Mouse (Mus musculus) liver, embryonic 11.5 days (tissue): ENCODE results near the gene Fzr1. TPM values are rescaled to one million over a fixed set of nuclear protein-coding genes. Genes with fewer than 3 reads are reported as not detected.

Source experiments
- ATAC-seq: fragments of 200-750 bp; cut with Nextera tagmentation; replicated peaks from 2 replicates; pipeline ENCODE4 v1.8.0; 2017; ENCODE audit warnings: moderate number of reproducible peaks, mild to moderate bottlenecking, moderate TSS enrichment, moderate library complexity; ENCODE audit not compliant: low FRiP score
- DNase-seq: peaks from one replicate; pipeline ENCODE4 v3.0.0-alpha.2; 2017; ENCODE audit warnings: low spot score
- H3K27ac ChIP-seq: fragments of 300-500 bp; sonication (generic); 2 replicates; pipeline ENCODE4 v1.5.1; 2014; ENCODE audit warnings: mild to moderate bottlenecking, low read depth, low read length, control low read depth
- H3K27me3 ChIP-seq: fragments of 300-500 bp; sonication (generic); replicated peaks from 2 replicates; pipeline ENCODE4 v1.6.1; 2014; ENCODE audit warnings: low read length, mixed read lengths; ENCODE audit not compliant: control insufficient read depth, insufficient read depth
- H3K36me3 ChIP-seq: fragments of 300-500 bp; sonication (generic); 2 replicates; pipeline ENCODE4 v1.6.1; 2014; ENCODE audit warnings: mild to moderate bottlenecking, low read length, moderate library complexity, mixed read lengths; ENCODE audit not compliant: control insufficient read depth, insufficient read depth
- H3K4me1 ChIP-seq: fragments of 300-500 bp; sonication (generic); replicated peaks from 2 replicates; pipeline ENCODE4 v1.6.1; 2014; ENCODE audit warnings: low read length, mixed read lengths; ENCODE audit not compliant: control insufficient read depth, insufficient read depth
- H3K4me2 ChIP-seq: fragments of 300-500 bp; sonication (generic); 2 replicates; pipeline ENCODE4 v1.6.1; 2014; ENCODE audit warnings: mild to moderate bottlenecking, control low read depth, moderate library complexity
- H3K4me3 ChIP-seq: fragments of 300-500 bp; sonication (generic); 2 replicates; pipeline ENCODE4 v1.5.1; 2014; ENCODE audit warnings: low read depth, low read length, control low read depth
- H3K9ac ChIP-seq: fragments of 300-500 bp; sonication (generic); 2 replicates; pipeline ENCODE4 v1.6.1; 2014; ENCODE audit warnings: low read depth, low read length, control low read depth
- H3K9me3 ChIP-seq: fragments of 300-500 bp; sonication (generic); 2 replicates; pipeline ENCODE4 v1.6.1; 2016; ENCODE audit warnings: low read length, inconsistent platforms, mixed read lengths; ENCODE audit not compliant: control insufficient read depth
- WGBS: fragments of 180-500 bp; shearing (Covaris S2); extraction: QIAGEN DNeasy Blood & Tissue Kit; methylation state at CpG from one replicate; pipeline ENCODE4 v1.1.7; 2014; 5-methylcytosine and 5-hydroxymethylcytosine counted together
- polyA plus RNA-seq: library from polyadenylated mRNA; unstranded; fragments of >200 nt; fragmentation: Nextera tagmentation; extraction: Ambion mirVana; gene quantifications from 2 replicates; pipeline ENCODE4 v1.2.1, GENCODE M21; 2014

Gene Fzr1
- polyA plus RNA-seq, 1 experiment from 2014 or later: 74.0 TPM

- Histone ChIP-seq H3K4me1 (peaks cover 89% of the 10 kb centered on the region), H3K4me2 (no peak overlapping the region), H3K27me3 (peaks cover 8% of the 10 kb centered on the region), H3K4me3 (no peak overlapping the region), H3K36me3 (no peaks in the 10 kb centered on the region; the same call in 1 of the 2 replicates), H3K27ac (peak overlapping the region; percentile 25; the same call in 1 of the 2 replicates), H3K9ac (no peak overlapping the region), H3K9me3 (no peaks in the 10 kb centered on the region)
- ATAC-seq: no peak
- DNase-seq: no peak
- 70% methylated on average over 16 of the region's 16 CpGs for WGBS
These were observed 34.4 kb upstream of the Fzr1 start for GRCm38 (mm10) chr10:81412586-81413309.

GRCm38 (mm10) chr10:81411471-81412400 is 33.4 kb upstream of the Fzr1 start:
- Histone ChIP-seq H3K9me3 (no peaks in the 10 kb centered on the region), H3K27ac (peak overlapping the region; percentile 62), H3K36me3 (no peaks in the 10 kb centered on the region; the same call in 1 of the 2 replicates), H3K4me2 (no peak overlapping the region), H3K27me3 (peaks cover 17% of the 10 kb centered on the region), H3K4me1 (peaks cover 89% of the 10 kb centered on the region), H3K4me3 (no peak overlapping the region), H3K9ac (no peak overlapping the region)
- 75% methylated on average over 18 of the region's 18 CpGs for WGBS
- ATAC-seq (no peak), DNase-seq (no peak)

DNA sequence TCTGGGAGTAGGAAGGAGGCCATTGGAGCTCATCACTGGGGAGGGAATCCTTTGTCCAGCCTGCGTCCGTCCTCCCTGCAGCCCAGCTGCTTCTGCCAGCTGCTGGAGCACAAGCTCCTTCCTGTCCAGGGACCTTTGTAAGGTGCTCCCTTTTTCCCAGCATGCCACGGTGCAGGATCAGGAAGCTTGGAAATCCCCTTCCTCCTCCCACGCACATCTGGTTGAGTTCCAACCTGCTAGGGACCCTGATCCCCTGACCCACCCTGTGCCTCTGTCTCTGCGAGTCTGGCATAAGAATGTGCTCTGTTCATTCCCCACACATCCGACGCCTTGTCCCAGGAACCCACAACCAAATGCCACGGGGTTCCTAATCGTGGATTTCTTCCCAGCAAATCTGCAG is 32.7 kb upstream of the Fzr1 start:
- Histone ChIP-seq H3K27ac (peak overlapping the region; percentile 62), H3K4me1 (peaks cover 92% of the 10 kb centered on the region), H3K9me3 (no peaks in the 10 kb centered on the region), H3K9ac (no peak overlapping the region), H3K36me3 (no peaks in the 10 kb centered on the region; the same call in 1 of the 2 replicates), H3K4me3 (peak overlapping the region; percentile 29; the same call in 1 of the 2 replicates), H3K4me2 (peak overlapping the region; percentile 48), H3K27me3 (peaks cover 24% of the 10 kb centered on the region)
- DNase-seq: no peak
- ATAC-seq: no peak
- 72% methylated on average over 9 of the region's 9 CpGs for WGBS

- peaks cover 95% of the 10 kb centered on the region for H3K4me1 ChIP-seq
- H3K9me3 ChIP-seq: no peaks in the 10 kb centered on the region
- peak overlapping the region; percentile 75; the same call in 1 of the 2 replicates for H3K27ac ChIP-seq
- no peak overlapping the region for H3K9ac ChIP-seq
- peaks cover 24% of the 10 kb centered on the region for H3K27me3 ChIP-seq
- DNase-seq (no peak), ATAC-seq (no peak)
- H3K36me3 ChIP-seq: no peaks in the 10 kb centered on the region; the same call in 1 of the 2 replicates
- peak overlapping the region; percentile 29 for H3K4me3 ChIP-seq
- peak overlapping the region; percentile 48 for H3K4me2 ChIP-seq
- 29% methylated on average over 4 of the region's 4 CpGs for WGBS
These were observed 32.0 kb upstream of the Fzr1 start for GRCm38 (mm10) chr10:81410350-81410749.

DNA sequence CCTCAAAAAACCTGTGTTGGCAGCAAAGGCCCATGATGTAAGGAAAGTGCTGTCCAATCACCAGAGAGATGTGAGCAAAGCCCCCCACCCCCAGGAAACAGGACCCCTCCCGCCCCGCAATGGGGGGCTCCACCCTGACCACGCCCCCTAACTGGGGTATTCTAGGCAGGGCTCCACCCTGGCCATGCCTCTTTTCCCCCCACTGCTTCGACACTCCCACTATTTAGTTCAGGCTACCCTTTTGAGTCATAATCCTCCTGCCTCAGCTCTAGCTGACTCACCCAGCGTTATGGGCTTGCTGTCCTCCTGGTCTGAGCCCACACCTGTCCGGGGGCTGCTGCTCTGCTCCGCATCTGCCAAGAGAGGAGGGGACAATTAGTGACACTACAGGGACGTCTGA is 31.0 kb upstream of the Fzr1 start:
- ATAC-seq (peak; percentile 8; the same call in 1 of the 2 replicates), DNase-seq (no peak)
- peaks cover 24% of the 10 kb centered on the region for H3K27me3 ChIP-seq
- H3K9ac ChIP-seq: peak overlapping the region; percentile 35; the same call in 1 of the 2 replicates
- H3K4me2 ChIP-seq: peak overlapping the region; percentile 48
- H3K9me3 ChIP-seq: no peaks in the 10 kb centered on the region
- WGBS: 17% methylated on average over 8 of the region's 8 CpGs
- peak overlapping the region; percentile 29 for H3K4me3 ChIP-seq
- no peaks in the 10 kb centered on the region; the same call in 1 of the 2 replicates for H3K36me3 ChIP-seq
- H3K4me1 ChIP-seq: peaks cover 86% of the 10 kb centered on the region
- H3K27ac ChIP-seq: peak overlapping the region; percentile 75

- WGBS: 3% methylated on average over 9 of the region's 9 CpGs
- Histone ChIP-seq H3K4me1 (peaks cover 84% of the 10 kb centered on the region), H3K36me3 (no peaks in the 10 kb centered on the region; the same call in 1 of the 2 replicates), H3K4me2 (peak overlapping the region; percentile 48), H3K27me3 (peaks cover 24% of the 10 kb centered on the region), H3K4me3 (peak overlapping the region; percentile 21; the same call in 1 of the 2 replicates), H3K9me3 (no peaks in the 10 kb centered on the region), H3K9ac (0 out of 2 replicates have a peak overlapping the region, but pooled peaks have one; percentile 35), H3K27ac (peak overlapping the region; percentile 75)
- peak; percentile 85 for DNase-seq
- peak; percentile 76 for ATAC-seq
These were observed 30.6 kb upstream of the Fzr1 start for GRCm38 (mm10) chr10:81408871-81409291.

- Histone ChIP-seq H3K27me3 (peaks cover 24% of the 10 kb centered on the region), H3K27ac (peak overlapping the region; percentile 75), H3K36me3 (no peaks in the 10 kb centered on the region; the same call in 1 of the 2 replicates), H3K9me3 (no peaks in the 10 kb centered on the region), H3K4me1 (peaks cover 80% of the 10 kb centered on the region), H3K9ac (0 out of 2 replicates have a peak overlapping the region, but pooled peaks have one; percentile 14), H3K4me2 (peak overlapping the region; percentile 48), H3K4me3 (peak overlapping the region; percentile 21; the same call in 1 of the 2 replicates)
- 32% methylated on average over 13 of the region's 13 CpGs for WGBS
- no peak for ATAC-seq
- DNase-seq: no peak
These were observed 30.1 kb upstream of the Fzr1 start for GRCm38 (mm10) chr10:81408424-81408729.
